Mouse (Mus musculus) macrophage (primary cell): Measurements from ENCODE around the gene Actr5. TPM values are rescaled to one million over a fixed set of nuclear protein-coding genes. Genes with fewer than 3 reads are reported as not detected.

Experiments
- H3K27ac ChIP-seq: fragments of 350-480 bp; formaldehyde crosslinking; 2 replicates; pipeline ENCODE4 v1.9.0; 2021
- H3K36me3 ChIP-seq: fragments of 350-480 bp; formaldehyde crosslinking; 2 replicates; pipeline ENCODE4 v1.9.0; 2021; ENCODE audit errors: inconsistent target
- H3K4me3 ChIP-seq: fragments of 350-480 bp; formaldehyde crosslinking; 2 replicates; pipeline ENCODE4 v1.9.0; 2021; ENCODE audit errors: inconsistent target
- H3K79me2 ChIP-seq: fragments of 350-480 bp; formaldehyde crosslinking; 2 replicates; pipeline ENCODE4 v1.9.0; 2021; ENCODE audit errors: inconsistent target
- WGBS: methylation state at CpG from one replicate; pipeline ENCODE4 v1.1.7; 2026; ENCODE audit warnings: inconsistent platforms; ENCODE audit not compliant: missing documents; 5-methylcytosine and 5-hydroxymethylcytosine counted together
- polyA plus RNA-seq: library from polyadenylated mRNA; stranded (reverse); fragments of 250-400 nt; gene quantifications from 3 replicates; pipeline ENCODE4 v1.2.4, GENCODE M21; 2018; ENCODE audit warnings: inconsistent platforms

Actr5 gene
- polyA plus RNA-seq, 1 experiment from 2014 or later, result 3.2 TPM

GRCm38 (mm10) chr2:158667671-158668432, 43.2 kb downstream of the Actr5 start:
- WGBS, result under 1% methylated on average over 53 of the region's 54 CpGs
- Histone ChIP-seq H3K4me3 (no peak overlapping the region), H3K36me3 (no peaks in the 10 kb centered on the region), H3K79me2 (no peaks in the 10 kb centered on the region), H3K27ac (no peak overlapping the region)

- WGBS, result 15% methylated on average over 23 of the region's 23 CpGs
- no peaks in the 10 kb centered on the region for H3K36me3 ChIP-seq
- no peak overlapping the region for H3K27ac ChIP-seq
- H3K79me2 ChIP-seq, result no peaks in the 10 kb centered on the region
- no peak overlapping the region for H3K4me3 ChIP-seq
Observed at GRCm38 (mm10) chr2:158668433-158669010, 43.8 kb downstream of the Actr5 start.

- Histone ChIP-seq H3K4me3 (no peak overlapping the region), H3K27ac (no peak overlapping the region)
- 42% methylated on average over 13 of the region's 13 CpGs for WGBS
Observed at GRCm38 (mm10) chr2:158669199-158670195, 44.8 kb downstream of the Actr5 start.

GRCm38 (mm10) chr2:158670571-158670970, 45.9 kb downstream of the Actr5 start:
- no peak overlapping the region for H3K4me3 ChIP-seq
- no peaks in the 10 kb centered on the region for H3K79me2 ChIP-seq
- WGBS, result 91% methylated on average over 10 of the region's 10 CpGs
- no peaks in the 10 kb centered on the region for H3K36me3 ChIP-seq
- H3K27ac ChIP-seq, result no peak overlapping the region

More at GRCm38 (mm10) chr2:158669199-158670195, 44.8 kb downstream of the Actr5 start:
- no peaks in the 10 kb centered on the region for H3K79me2 ChIP-seq
- H3K36me3 ChIP-seq, result no peaks in the 10 kb centered on the region

GRCm38 (mm10) chr2:158672829-158673228, 48.1 kb downstream of the Actr5 start:
- Histone ChIP-seq H3K27ac (no peak overlapping the region), H3K4me3 (no peak overlapping the region), H3K36me3 (no peaks in the 10 kb centered on the region), H3K79me2 (no peaks in the 10 kb centered on the region)
- 16% methylated on average over 6 of the region's 6 CpGs for WGBS

GRCm38 (mm10) chr2:158673493-158673892, 48.8 kb downstream of the Actr5 start:
- Histone ChIP-seq H3K27ac (no peak overlapping the region), H3K36me3 (no peaks in the 10 kb centered on the region), H3K4me3 (no peak overlapping the region), H3K79me2 (no peaks in the 10 kb centered on the region)
- WGBS, result 93% methylated on average over 4 of the region's 4 CpGs

- Histone ChIP-seq H3K79me2 (no peaks in the 10 kb centered on the region), H3K36me3 (no peaks in the 10 kb centered on the region), H3K4me3 (no peak overlapping the region), H3K27ac (no peak overlapping the region)
- WGBS, result 91% methylated on average over 6 of the region's 6 CpGs
Observed at GRCm38 (mm10) chr2:158674131-158674530, 49.4 kb downstream of the Actr5 start.

- Histone ChIP-seq H3K79me2 (no peaks in the 10 kb centered on the region), H3K4me3 (no peak overlapping the region), H3K27ac (no peak overlapping the region), H3K36me3 (no peaks in the 10 kb centered on the region)
- 89% methylated on average over 7 of the region's 7 CpGs for WGBS
Observed at GRCm38 (mm10) chr2:158674759-158675158, 50.1 kb downstream of the Actr5 start.

- no peaks in the 10 kb centered on the region for H3K36me3 ChIP-seq
- H3K27ac ChIP-seq, result no peak overlapping the region
- no peaks in the 10 kb centered on the region for H3K79me2 ChIP-seq
- no peak overlapping the region for H3K4me3 ChIP-seq
- WGBS, result 93% methylated on average over 6 of the region's 6 CpGs
Observed at GRCm38 (mm10) chr2:158675161-158675560, 50.5 kb downstream of the Actr5 start.

GRCm38 (mm10) chr2:158675907-158676533, 51.3 kb downstream of the Actr5 start:
- no peaks in the 10 kb centered on the region for H3K79me2 ChIP-seq
- H3K27ac ChIP-seq, result no peak overlapping the region
- no peaks in the 10 kb centered on the region for H3K36me3 ChIP-seq
- 95% methylated on average over 12 of the region's 12 CpGs for WGBS
- H3K4me3 ChIP-seq, result no peak overlapping the region

- Histone ChIP-seq H3K36me3 (no peaks in the 10 kb centered on the region), H3K4me3 (no peak overlapping the region), H3K27ac (no peak overlapping the region), H3K79me2 (no peaks in the 10 kb centered on the region)
- 25% methylated on average over 8 of the region's 8 CpGs for WGBS
Observed at GRCm38 (mm10) chr2:158677946-158678345, 53.3 kb downstream of the Actr5 start.

GRCm38 (mm10) chr2:158679091-158679490, 54.4 kb downstream of the Actr5 start:
- Histone ChIP-seq H3K4me3 (no peak overlapping the region), H3K79me2 (no peaks in the 10 kb centered on the region), H3K27ac (no peak overlapping the region), H3K36me3 (no peaks in the 10 kb centered on the region)
- WGBS, result 95% methylated on average over 7 of the region's 7 CpGs

- 95% methylated on average over 10 of the region's 10 CpGs for WGBS
Observed at GRCm38 (mm10) chr2:158680357-158680889, 55.7 kb downstream of the Actr5 start.

GRCm38 (mm10) chr2:158681714-158682113, 57.0 kb downstream of the Actr5 start:
- Histone ChIP-seq H3K36me3 (no peaks in the 10 kb centered on the region), H3K79me2 (no peaks in the 10 kb centered on the region), H3K4me3 (no peak overlapping the region), H3K27ac (no peak overlapping the region)
- WGBS, result 92% methylated on average over 6 of the region's 6 CpGs

More at GRCm38 (mm10) chr2:158680357-158680889, 55.7 kb downstream of the Actr5 start:
- Histone ChIP-seq H3K27ac (no peak overlapping the region), H3K36me3 (no peaks in the 10 kb centered on the region), H3K79me2 (no peaks in the 10 kb centered on the region), H3K4me3 (no peak overlapping the region)
